Mouse (Mus musculus): Measurements from ENCODE around the gene Krt15.

The Krt15 gene

GRCm38 (mm10) chr11:100135731-100136130 is at the start of gene Krt15:
TSS of gene Krt15 (minus strand) at chr11:100135928.
- no peak for DNase-seq (ENCODE audit: extremely low read depth, low read depth, low spot score)

- DNase-seq (ENCODE audit: extremely low read depth, low read depth, low spot score): no peak
Observed at GRCm38 (mm10) chr11:100181725-100182124, 46.0 kb upstream of the Krt15 start.

- no peak for DNase-seq (ENCODE audit: extremely low read depth, low read depth, low spot score)
Observed at GRCm38 (mm10) chr11:100179260-100179659, 43.5 kb upstream of the Krt15 start.

- no peak for DNase-seq (ENCODE audit: extremely low read depth, low read depth, low spot score)
Observed at GRCm38 (mm10) chr11:100178307-100178706, 42.6 kb upstream of the Krt15 start.

GRCm38 (mm10) chr11:100176791-100177190 is 41.1 kb upstream of the Krt15 start:
- no peak for DNase-seq (ENCODE audit: extremely low read depth, low read depth, low spot score)

- DNase-seq (ENCODE audit: extremely low read depth, low read depth, low spot score): no peak
Observed at GRCm38 (mm10) chr11:100168765-100169762, 33.3 kb upstream of the Krt15 start.

- no peak for DNase-seq (ENCODE audit: extremely low read depth, low read depth, low spot score)
Observed at GRCm38 (mm10) chr11:100168071-100168470, 32.3 kb upstream of the Krt15 start.

- DNase-seq (ENCODE audit: extremely low read depth, low read depth, low spot score): no peak
Observed at GRCm38 (mm10) chr11:100164392-100164791, 28.7 kb upstream of the Krt15 start.

- DNase-seq (ENCODE audit: extremely low read depth, low read depth, low spot score): no peak
Observed at GRCm38 (mm10) chr11:100157908-100158477, 22.3 kb upstream of the Krt15 start.

- no peak for DNase-seq (ENCODE audit: extremely low read depth, low read depth, low spot score)
Observed at GRCm38 (mm10) chr11:100157331-100157730, 21.6 kb upstream of the Krt15 start.

- no peak for DNase-seq (ENCODE audit: extremely low read depth, low read depth, low spot score)
Observed at GRCm38 (mm10) chr11:100155497-100156255, 19.9 kb upstream of the Krt15 start.

- no peak for DNase-seq (ENCODE audit: extremely low read depth, low read depth, low spot score)
Observed at GRCm38 (mm10) chr11:100148615-100149330, 13.0 kb upstream of the Krt15 start, which contains the start of gene Krt19. TSS of gene Krt19 (minus strand) at chr11:100148665.

GRCm38 (mm10) chr11:100147566-100148353 is 12.0 kb upstream of the Krt15 start:
- no peak for DNase-seq (ENCODE audit: extremely low read depth, low read depth, low spot score)

- no peak for DNase-seq (ENCODE audit: extremely low read depth, low read depth, low spot score)
Observed at GRCm38 (mm10) chr11:100145858-100146560, 10.3 kb upstream of the Krt15 start.

GRCm38 (mm10) chr11:100145104-100145503 is 9.4 kb upstream of the Krt15 start:
- no peak for DNase-seq (ENCODE audit: extremely low read depth, low read depth, low spot score)

- DNase-seq (ENCODE audit: extremely low read depth, low read depth, low spot score): no peak
Observed at GRCm38 (mm10) chr11:100140966-100141365, 5.2 kb upstream of the Krt15 start.

GRCm38 (mm10) chr11:100139391-100139790 is 3.7 kb upstream of the Krt15 start:
- no peak for DNase-seq (ENCODE audit: extremely low read depth, low read depth, low spot score)

GRCm38 (mm10) chr11:100138809-100139208 is 3.1 kb upstream of the Krt15 start:
- DNase-seq (ENCODE audit: extremely low read depth, low read depth, low spot score): no peak

GRCm38 (mm10) chr11:100137693-100138092 is 2.0 kb upstream of the Krt15 start:
- no peak for DNase-seq (ENCODE audit: extremely low read depth, low read depth, low spot score)
